Mouse (Mus musculus): Measurements from ENCODE around the gene Tmx4.
"Not testable (repeated sequence)": the region's sequence is repeated elsewhere in the genome, so short reads cannot be mapped to it uniquely, and the experiment has no call there.

The Tmx4 gene

DNA sequence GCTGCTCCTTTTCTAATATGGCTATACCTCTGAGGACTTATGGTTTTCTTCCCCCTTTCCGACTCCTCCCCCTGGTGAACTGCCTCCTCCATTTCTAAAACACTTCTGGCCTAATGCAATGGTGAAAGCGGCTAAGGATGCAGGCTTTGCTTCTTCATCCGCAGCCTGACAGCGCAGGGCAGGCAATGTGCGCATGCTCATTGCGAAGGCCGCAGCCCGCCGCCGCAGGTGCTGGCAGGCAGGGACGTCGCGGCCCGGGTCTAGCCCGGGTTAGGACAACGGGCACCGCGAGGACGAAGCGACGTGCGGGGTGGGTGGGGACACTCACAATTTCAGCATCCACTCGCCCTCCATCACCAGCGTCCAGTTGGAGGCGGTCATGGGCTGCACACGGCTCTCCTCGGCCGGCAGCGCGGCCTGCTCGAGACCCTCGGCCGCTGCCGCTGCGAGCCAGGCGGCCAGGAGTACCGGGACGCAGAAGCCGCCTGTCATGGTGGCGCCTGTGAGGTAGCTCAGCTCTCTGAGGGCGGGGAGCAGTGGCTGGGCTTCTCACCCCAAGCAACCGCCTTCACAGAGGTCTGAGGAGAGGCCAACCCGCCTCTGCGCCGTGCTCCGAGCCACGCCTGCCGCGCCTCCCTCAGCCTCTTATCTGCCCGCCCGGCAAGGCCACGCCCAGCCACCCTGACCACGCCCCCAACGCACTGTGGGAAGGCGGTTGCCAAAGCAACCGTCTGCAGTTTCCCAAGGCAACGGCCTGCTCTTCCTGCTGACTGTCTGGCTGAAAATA is at the start of gene Tmx4:
Tmx4 (minus strand) TSS at position 632 of the 787 bp plus-strand sequence.
- DNase-seq (ENCODE audit: low read depth) = peak; percentile 92

DNA sequence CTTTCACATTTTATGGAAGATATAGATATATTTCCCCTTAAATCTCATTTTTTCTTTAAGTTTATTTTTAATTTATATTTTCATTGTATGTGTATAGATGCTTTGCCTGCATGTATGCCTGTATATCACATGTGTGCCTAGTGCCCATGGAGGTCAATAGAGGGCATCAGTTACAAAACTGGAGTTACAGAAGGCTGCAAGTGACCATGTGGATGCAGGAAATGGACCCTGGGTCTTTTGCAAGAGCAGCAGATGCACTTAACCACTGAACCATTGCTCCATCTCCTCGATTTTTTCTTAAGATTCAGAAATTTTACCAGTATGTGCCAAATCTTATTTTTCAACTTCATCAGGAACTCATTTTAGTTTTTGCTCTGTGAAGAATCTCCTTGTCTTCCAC is 48.2 kb upstream of the Tmx4 start:
- no peak for DNase-seq (ENCODE audit: low read depth)

DNA sequence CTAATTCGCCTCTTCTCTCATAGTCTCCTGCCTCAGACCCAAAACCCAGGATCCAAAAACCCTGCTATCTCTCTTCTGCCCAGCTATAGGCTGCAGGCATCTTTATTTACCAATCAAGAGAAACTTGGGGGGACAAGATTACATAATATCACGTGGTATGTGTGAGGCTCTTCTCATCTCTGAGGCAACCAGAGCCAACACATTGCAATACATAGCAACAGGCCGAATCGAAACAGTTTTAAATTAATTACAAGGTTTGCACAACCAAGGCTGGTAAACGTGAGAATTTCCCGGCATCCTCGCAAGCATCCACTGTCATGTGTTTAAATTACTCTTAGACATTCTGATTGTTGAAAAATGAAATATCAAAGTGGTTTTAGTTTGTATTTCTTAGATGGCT is 47.1 kb upstream of the Tmx4 start:
- no peak for DNase-seq (ENCODE audit: low read depth)

DNA sequence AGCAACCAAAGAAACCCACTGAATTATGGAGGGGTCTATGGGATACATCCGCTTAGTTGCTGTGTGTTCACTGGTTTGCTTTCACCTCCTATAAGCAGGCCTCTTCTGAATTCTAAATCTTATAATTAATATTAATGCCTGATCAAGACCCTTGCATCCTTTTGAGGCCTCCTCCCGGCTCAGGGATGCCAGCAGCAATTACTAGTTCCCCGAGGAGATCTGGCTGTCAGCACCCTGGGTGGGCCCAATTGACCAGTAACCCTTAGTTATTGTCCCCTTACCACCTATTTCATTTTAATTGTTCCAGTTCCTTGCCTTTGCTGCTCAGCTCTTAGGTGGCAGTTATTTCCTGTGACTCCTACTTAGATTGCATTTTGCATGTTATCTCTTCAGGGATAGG is 38.4 kb upstream of the Tmx4 start:
- no peak for DNase-seq (ENCODE audit: low read depth)

DNA sequence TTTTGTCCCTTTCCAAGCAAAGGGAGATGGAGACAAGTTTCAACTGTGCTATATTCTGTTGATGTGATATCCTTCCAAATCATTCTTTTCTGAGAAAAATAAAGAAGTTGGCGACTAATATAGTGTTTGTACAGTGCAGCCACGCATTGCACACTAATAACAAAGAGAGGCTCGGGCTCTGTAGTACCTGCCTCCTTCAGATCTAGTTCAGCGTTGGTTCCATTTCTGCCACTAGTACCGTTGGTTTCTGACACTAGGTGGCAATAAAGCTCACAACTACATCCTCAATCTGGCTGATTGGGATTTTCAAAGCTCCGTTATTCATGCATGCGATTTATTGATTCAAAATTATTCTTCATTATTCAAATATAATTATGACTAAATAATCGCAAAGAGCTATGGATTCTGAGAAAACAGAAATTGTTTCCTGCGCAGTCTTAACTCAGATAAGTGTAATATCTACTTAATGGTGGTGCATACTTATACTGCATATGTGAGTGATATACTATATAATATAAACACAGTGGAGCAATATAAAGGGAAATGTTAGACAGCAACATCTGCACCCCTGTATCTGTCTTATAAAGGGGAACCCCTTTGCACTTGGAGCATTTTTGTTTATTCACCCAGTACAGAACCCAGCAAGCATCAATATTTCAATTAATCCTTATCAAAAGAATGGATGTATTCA is 37.5 kb upstream of the Tmx4 start:
- peak; percentile 19 for DNase-seq (ENCODE audit: low read depth)

DNA sequence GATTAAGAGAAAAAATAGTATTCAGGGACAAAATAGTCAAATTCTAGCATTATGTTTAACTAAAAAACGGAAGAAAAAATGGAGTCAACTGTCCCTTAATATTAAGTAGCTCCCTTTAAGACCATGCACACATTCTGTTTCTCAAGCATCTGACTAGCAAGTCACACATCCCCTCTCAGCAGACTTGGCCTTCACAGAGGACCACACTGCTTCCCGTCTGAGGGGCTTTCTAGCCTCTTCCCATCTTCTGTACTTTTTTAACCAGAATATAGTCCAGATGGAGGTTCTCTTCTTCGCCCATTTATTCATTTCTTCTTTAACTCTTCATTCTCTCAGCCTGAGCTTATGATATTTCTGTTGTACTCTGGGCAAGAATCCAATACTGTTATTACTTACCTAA is 35.6 kb upstream of the Tmx4 start:
- no peak for DNase-seq (ENCODE audit: low read depth)

DNA sequence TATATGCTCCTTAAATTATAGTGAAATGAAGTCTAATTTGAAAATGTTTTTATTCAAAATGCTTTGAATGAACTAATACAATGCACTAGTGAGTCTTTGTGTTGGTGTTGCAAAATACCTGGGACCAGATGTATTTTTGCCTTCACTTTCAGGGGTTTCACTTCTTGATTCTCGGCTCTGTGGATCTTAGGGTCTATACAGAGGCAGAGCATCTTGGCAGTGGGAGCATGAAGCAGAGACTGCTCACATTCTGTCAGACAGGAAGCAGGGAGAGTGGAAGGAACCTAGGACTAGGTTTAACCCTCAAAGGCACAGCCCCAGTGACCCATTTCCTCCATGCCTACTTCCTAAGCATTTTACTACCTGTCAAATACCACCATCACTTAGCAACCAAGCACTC is 31.5 kb upstream of the Tmx4 start:
- no peak for DNase-seq (ENCODE audit: low read depth)

DNA sequence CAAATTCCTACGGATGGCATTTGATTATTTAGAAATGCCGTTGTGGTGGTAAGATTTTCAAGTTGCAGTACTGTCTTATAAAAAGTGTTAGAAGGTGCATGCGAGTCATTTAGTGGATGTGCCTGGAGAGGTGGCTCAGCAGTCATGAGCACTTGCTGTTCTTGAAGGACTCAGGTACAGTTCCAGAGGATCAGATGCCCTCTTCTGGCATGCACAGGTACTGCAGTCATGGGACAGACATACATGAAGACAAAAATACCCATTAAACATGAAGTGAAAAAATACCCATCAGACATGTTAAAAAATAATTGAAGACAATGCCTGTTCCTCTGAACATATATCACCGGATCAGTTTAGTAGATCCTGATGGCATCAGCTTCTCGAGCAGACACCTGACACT is 29.7 kb upstream of the Tmx4 start:
- DNase-seq (ENCODE audit: low read depth) = no peak

DNA sequence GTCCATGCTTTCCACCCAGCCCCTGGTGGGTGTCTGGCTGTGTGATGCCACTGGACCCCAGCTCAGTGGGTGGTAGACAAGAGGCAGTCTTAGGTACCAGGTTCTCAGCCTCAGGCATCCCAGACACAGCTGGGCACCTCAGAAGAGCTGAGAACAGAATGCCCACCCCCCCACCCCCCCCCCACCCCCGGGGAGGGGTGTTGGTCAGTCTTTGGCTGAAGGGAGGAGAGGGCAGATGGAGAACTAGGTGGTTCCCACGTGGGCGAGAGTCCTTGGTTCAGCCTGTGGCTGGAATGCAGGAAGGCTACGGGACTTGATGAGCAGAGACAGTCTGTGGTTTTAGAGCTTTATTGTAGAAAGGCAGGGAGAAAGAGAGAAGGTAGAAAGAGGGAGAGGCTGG is 12.5 kb upstream of the Tmx4 start:
- no peak for DNase-seq (ENCODE audit: low read depth)

DNA sequence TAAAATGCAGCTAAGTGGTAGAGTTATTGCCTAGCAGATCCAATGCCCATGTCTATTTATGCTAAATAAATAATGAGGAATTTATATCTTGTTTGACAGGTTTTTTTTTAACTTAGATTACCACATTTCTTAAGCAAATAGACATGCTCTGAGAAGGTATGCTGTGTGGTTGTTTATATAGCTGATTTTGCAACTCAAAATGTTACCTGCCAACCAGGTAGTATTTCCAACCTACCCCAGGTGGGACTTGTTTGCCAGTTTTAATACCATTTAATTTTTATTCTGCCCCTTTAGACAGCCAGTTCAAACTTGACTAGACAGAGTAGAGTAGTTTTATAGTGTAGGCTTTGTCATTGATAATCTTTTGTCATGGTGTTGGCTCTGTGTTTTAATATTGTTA is 10.7 kb upstream of the Tmx4 start:
- DNase-seq (ENCODE audit: low read depth) = no peak

DNA sequence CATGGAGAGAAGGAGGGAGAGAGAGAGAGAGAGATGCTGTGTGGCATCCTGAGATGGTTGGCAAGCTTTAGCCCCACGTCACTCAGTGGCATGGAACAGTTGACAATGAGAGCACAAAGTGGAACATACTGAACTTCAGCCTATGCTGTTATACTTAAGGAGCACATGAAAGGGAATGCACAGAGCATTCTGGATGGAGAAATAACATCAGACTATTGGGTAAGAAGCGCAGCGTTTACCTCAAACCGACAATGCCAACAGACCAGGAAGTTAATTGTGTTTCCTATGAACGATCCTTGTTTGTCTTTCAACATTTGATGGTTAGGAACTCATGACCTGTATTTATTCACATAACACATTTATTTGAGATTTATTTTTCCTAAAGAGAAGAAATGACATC is 8.8 kb upstream of the Tmx4 start:
- no peak for DNase-seq (ENCODE audit: low read depth)

DNA sequence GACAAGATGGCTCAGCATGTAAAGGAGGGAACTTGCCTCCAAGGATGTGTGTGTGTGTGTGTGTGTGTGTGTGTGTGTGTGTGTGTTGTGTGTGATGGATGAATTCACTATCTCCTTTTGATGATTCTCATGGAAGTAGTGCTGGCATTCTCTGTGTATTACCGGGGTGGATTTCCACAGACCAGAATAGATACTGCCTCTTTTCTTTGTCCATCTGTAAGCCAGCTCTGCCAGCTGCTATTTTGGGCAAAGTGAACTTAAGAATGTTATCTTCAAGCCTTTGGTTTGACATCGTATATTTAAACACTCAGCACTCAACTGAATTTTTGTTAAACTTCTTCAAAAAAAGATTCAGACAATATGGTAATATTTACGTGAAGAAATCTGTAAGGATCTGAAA is 5.1 kb upstream of the Tmx4 start:
- no peak for DNase-seq (ENCODE audit: low read depth)

DNA sequence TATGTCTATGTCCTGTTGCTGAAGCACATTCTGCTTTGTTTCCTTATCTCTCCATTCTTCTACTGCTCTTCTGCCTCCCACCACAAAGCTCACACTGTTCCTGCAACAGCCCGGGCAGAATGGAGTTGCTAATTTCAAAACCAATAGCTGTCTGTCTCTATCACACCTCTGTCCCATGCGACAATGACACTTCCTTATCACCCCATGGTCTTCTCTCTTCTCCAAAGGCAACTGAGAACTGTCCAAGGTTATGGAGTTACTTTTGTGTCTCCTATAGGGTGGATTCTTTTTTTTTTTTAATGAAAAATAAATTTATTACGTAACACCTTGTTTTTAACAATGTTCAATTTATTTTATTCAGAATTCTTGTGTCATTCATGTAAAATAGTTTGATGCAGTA is 1.8 kb upstream of the Tmx4 start:
- no peak for DNase-seq (ENCODE audit: low read depth)

DNA sequence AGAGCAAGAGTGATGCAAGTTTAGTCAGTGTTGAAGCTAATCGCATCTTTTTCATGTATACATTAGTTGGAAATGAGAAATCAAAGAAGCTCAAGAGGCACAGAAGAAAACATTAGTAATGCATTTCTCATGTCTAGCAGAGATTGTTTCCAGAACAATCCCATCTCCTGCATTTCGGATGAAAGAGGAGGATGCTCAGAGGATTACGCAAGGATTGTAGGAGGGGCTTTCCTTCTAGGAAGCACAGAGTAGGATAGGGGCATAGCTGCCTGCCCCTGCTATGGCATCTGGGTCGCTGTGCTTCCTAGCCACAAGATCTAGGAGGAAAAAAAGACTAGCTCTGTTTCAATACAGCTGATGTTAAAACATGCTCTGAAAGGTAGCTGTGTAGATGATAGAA is 1.2 kb upstream of the Tmx4 start:
- DNase-seq (ENCODE audit: low read depth) = no peak

DNA sequence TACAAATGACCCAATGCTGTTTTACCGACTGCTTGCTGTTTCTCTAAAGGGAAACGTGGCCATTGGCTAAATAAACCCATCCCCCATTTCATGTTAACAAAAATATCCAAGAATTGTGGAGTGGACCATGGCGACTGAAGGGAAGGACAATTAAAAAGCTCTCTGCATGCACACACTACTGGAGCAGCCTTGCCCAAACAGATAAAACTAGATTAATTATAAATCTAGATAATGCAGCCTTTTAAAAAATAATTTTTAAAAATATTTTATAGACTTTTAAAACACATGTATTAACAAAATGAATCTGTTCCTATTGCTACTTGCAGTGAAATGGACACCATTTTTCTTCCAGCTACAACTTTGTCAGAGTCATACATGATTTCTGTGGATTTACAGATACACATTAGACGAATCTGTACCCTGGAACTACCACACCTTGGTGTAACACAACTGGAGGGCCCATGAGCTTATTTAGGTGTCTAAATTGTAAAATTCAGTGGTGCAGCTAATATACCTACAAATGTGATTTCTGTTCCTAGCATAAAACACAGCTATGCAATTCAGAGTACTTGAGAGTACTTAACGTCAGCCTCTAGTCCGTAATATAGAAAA is 462 bp upstream of the Tmx4 start:
- DNase-seq (ENCODE audit: low read depth) = no peak

DNA sequence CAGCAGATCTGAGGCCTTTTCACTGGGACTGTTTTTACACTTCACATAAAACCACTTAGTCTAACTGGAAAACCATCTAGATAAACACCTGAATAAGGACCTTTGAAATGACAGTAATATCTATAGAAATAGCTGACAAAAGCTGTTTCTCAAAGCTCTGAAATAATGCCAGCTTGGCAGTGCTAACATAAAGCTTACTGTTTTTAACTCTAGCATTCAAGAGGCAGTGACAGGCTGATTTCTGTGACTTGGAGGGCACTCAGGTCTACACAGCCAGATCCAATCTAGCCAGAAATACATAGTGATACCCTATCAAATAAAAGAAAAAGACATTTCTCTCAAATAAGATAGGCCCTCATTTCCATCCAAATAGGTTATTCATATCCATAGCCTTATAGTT is 1.6 kb downstream of the Tmx4 start:
- no peak for DNase-seq (ENCODE audit: low read depth)

DNA sequence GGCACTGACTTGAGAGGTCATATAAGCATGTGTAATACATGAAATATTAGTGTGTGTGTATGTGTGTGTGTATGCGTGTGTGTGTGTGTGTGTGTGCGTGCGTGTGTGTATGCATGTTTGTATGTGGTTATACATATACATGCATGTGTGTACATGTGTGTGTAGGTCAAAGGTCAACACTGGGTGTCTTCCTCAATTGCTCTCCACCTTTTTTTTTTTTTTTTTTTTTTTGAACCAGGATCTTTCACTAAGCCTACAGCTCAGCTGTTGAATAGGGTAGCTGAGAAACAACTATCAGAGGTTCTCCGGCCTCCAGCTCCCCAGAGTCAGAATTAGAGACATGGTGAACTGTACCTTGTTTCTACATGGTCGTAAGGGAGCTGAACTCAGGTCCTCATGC is 2.6 kb downstream of the Tmx4 start:
- no peak for DNase-seq (ENCODE audit: low read depth)

DNA sequence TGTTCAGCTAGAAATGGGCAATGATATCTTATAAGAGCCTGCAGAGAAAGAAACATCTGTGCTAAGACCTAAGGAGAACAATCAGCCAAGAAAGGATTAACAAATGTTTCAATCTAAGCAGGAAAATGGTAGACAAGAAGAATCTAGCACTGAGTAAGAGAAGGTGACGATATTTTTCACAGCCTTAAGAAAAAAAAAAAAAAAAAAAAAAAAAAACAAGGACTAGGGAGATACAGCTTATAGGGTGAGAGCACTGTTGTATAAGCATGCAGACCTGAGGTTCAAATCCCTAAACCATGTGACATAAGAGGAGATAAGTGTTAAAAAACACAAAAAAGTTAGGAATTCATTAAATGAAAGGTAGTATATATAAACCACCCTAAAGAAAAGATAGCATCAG is 3.5 kb downstream of the Tmx4 start:
- no peak for DNase-seq (ENCODE audit: low read depth)

DNA sequence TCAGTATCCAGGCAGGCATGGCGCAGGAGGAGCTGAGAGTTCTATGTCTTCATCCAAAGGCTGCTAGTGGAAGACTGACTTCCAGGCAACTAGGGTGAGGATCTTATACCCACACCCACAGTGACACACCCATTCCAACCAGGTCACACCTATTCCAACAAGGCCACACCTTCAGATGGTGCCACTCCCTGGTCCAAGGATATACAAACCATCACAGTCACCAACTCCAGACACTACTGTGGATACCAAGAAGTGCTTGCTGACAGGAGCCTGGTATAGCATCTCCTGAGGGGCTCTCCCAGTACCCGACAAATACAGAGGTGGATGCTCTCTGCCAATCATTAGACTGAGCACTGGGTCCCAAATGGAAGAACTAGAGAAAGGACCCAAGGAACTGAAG is 15.4 kb downstream of the Tmx4 start:
- not testable (repeated sequence) for DNase-seq (ENCODE audit: low read depth)

DNA sequence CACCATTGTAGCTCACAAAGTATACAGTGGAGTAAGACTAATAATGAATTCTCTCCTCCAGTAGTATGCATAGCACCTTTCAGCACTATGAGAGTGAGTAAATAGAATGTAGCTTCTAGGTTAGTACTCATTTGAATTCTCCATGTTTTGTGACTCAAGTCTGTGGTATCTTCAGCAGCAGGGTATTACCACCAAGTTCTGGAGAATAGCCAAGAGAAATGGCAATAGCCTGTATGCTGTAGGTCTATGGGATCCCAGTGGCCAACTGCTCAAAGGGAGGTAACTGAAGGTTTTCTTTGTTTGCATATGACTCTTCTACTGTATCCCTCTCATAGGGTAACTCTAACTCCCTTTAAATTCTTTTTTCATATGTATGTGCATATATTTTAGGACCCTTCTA is 39.0 kb downstream of the Tmx4 start:
- no peak for DNase-seq (ENCODE audit: low read depth)

DNA sequence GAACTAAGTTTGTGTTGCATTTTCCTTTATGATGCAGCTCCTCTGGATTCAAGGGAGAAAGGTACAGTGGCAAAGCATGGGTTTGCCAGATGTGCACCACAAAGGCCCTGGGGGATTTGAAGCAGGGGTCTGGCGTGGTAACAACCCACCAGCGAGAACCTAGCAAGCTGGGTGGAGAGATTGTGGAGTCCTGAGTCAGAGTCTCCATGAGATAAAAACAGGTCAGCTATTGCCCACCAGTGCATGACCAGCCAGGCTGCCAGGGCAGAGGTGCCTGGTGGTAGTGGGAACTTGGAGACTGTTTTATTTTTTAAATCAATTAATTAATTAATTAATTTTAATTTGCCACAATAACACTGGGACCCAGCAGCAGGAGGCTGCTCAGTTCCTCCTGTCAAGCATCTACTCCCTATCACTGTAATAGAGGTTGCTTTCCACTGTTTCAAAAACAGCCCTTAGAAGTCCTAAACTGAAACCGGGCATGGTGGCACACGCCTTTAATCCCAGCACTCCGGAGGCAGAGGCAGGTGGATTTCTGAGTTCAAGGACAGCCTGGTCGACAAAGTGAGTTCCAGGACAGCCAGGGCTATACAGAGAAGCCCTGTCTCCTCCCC is 52.8 kb downstream of the Tmx4 start:
- no peak for DNase-seq (ENCODE audit: low read depth)

DNA sequence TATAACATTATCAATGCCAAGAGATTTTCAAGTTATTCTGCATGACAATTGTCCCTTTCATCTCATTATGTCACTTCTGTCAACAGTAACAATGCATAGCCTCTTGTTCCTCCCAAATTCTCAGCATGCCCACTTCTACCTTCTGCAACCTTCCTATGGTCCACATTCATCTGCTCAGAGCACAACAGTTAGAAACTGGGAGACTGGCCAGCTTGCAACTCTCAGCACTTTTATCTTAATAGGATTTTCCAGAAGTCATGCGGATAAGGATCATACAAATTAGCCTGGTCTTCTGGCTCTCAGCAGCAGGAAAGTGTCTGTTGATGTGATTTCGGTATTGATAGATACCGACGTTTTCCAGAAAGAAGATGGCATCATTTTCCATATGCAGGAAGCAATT is 58.7 kb downstream of the Tmx4 start:
- no peak for DNase-seq (ENCODE audit: low read depth)

DNA sequence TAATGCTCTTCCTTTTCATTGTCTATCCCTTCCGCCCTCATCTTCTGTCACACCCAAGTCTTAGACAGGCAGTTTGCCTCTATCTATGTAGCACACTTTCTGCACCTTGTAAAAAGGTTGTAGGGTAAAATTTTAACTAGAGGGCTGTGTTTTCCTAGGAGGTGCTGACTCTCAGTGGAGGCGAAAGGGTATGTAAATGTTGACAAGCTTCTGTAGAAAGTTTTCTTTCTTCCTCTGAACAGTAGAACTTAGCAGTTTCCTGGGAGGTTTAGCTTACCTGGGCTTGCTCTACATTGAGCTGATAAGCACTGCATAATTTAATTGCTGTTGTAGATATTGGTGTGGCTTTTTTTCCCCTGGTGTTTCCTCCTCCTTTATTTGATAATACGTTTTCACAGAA is 84.5 kb downstream of the Tmx4 start:
- no peak for DNase-seq (ENCODE audit: low read depth)
